Mouse (Mus musculus) bone marrow macrophage, adult 2 months (primary cell): ENCODE measurements around the gene Sprr2a1.
"Not testable (repeated sequence)": the region's sequence is repeated elsewhere in the genome, so short reads cannot be mapped to it uniquely, and the experiment has no call there.

ENCODE experiments used
- CTCF ChIP-seq: IDR thresholded peaks from 2 replicates; pipeline ENCODE4 v1.5.1; 2012; ENCODE audit warnings: low read depth, mild to moderate bottlenecking, low read length, moderate library complexity
- POLR2A ChIP-seq: IDR thresholded peaks from 2 replicates; pipeline ENCODE4 v1.6.1; 2012; ENCODE audit warnings: mild to moderate bottlenecking, low read depth, low read length, borderline replicate concordance

DNA sequence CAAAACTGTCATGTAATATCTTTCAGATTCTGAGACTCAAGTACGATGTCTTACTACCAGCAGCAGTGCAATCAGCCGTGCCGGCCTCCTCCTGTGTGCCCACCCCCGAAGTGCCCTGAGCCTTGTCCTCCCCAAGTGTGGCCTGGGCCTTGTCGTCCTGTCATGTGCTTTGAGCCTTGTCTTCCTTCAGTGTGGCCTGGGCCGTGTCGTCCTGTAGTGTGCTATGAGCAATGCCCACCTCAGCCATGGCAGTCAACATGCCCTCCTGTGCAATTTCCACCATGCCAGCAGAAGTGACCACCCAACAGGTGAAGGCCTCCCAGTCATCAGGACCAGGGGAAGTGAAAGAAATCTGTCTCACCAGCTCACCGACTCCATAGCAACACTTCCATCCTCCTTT is 38.3 kb downstream of the Sprr2a1 start:
- TF ChIP-seq POLR2A, CTCF: not testable (repeated sequence)
